Mouse (Mus musculus) ES-Bruce4 (cell line): ENCODE measurements around the gene Fzd2. TPM values are rescaled to one million over a fixed set of nuclear protein-coding genes. Genes with fewer than 3 reads are reported as not detected.
A peak's percentile ranks its signal among the peaks of the same experiment; 100 is the strongest.

Experiments used
- H3K27ac ChIP-seq: 2 replicates; pipeline ENCODE4 v1.5.1; 2012; ENCODE audit warnings: low read length, inconsistent platforms; ENCODE audit not compliant: insufficient read depth
- H3K27me3 ChIP-seq: 2 replicates; pipeline ENCODE4 v1.6.1; 2012; ENCODE audit warnings: mild to moderate bottlenecking, low read length, inconsistent platforms; ENCODE audit not compliant: control insufficient read depth, poor library complexity, insufficient read depth, severe bottlenecking
- H3K36me3 ChIP-seq: 2 replicates; pipeline ENCODE4 v1.6.1; 2012; ENCODE audit warnings: inconsistent platforms, mild to moderate bottlenecking, low read length, moderate library complexity; ENCODE audit not compliant: control insufficient read depth, poor library complexity, insufficient read depth, severe bottlenecking
- H3K4me1 ChIP-seq: one replicate; pipeline ENCODE4 v1.8.1; 2011; ENCODE audit warnings: low read length; ENCODE audit not compliant: control insufficient read depth, insufficient read depth
- H3K4me3 ChIP-seq: 2 replicates; pipeline ENCODE4 v1.5.1; 2011; ENCODE audit warnings: low read depth, mild to moderate bottlenecking, low read length
- H3K9ac ChIP-seq: 2 replicates; pipeline ENCODE4 v1.6.1; 2012; ENCODE audit warnings: low read depth, mild to moderate bottlenecking, inconsistent platforms; ENCODE audit not compliant: poor library complexity, severe bottlenecking
- H3K9me3 ChIP-seq: replicated peaks from 2 replicates; pipeline ENCODE4 v1.6.1; 2012; ENCODE audit warnings: mild to moderate bottlenecking, low read length, inconsistent platforms; ENCODE audit not compliant: control insufficient read depth, poor library complexity, insufficient read depth, severe bottlenecking
- CTCF ChIP-seq: IDR thresholded peaks from one replicate; pipeline ENCODE4 v1.8.1; 2011; ENCODE audit warnings: low read depth, low read length
- EP300 ChIP-seq: IDR thresholded peaks from 2 replicates; pipeline ENCODE4 v1.6.1; 2011; ENCODE audit warnings: low read depth, low read length; ENCODE audit not compliant: insufficient read depth
- POLR2A ChIP-seq: IDR thresholded peaks from one replicate; pipeline ENCODE4 v1.8.1; 2011; ENCODE audit warnings: low read length; ENCODE audit not compliant: insufficient read depth
- polyA plus RNA-seq: library from polyadenylated mRNA; stranded (reverse); fragments of >200 nt; gene quantifications from 2 replicates; pipeline ENCODE4 v1.2.4, GENCODE M21; 2011; ENCODE audit warnings: low read depth; ENCODE audit not compliant: missing spikeins, insufficient read depth, insufficient read length

Gene Fzd2
- polyA plus RNA-seq, 1 experiment, result 30.3 TPM

DNA sequence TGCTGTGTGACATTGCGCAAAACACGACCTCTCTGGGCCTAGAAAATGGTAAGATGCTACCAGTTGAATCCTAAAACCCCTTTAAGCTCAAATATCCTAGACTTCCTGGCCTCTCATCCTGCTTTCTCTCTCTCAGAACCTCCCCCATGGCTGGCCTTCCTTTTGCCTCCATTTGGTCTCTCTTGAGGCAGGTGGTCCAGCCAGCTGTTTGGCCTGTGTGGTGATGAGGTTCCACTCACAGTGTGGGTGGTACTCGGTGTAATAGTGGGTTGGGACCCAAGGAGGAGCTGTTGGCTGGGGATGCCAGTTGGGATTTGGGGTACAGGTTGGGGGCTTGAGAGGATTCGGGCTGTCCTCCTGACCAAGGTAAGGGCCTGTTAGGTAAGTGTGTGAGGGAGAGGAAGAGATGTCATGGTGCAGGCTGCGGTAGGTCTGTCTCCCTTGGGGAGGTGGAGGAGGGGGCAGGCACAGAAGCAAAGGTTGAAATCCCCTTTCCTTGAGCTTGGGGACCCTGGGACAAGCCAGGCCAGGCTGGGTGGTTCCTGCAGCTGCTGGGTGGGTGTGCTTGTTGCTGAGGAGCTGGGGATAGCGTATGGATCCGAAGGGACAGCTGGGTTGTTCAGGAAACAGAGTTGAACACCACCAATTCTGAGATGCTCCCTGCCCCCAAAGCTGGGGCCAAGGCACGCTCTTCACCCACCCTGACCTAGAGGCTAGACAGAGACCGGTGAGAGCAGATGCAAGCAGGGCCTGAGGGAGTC lies 23.2 kb downstream of the Fzd2 start:
- Histone ChIP-seq H3K27me3 (no peaks in the 10 kb centered on the region), H3K9ac (no peak overlapping the region), H3K9me3 (no peaks in the 10 kb centered on the region), H3K4me1 (peaks cover 7% of the 10 kb centered on the region), H3K27ac (no peak overlapping the region), H3K4me3 (no peak overlapping the region), H3K36me3 (no peaks in the 10 kb centered on the region)
- no peak for TF ChIP-seq CTCF
- TF ChIP-seq EP300, result no peak
- no peak for TF ChIP-seq POLR2A

DNA sequence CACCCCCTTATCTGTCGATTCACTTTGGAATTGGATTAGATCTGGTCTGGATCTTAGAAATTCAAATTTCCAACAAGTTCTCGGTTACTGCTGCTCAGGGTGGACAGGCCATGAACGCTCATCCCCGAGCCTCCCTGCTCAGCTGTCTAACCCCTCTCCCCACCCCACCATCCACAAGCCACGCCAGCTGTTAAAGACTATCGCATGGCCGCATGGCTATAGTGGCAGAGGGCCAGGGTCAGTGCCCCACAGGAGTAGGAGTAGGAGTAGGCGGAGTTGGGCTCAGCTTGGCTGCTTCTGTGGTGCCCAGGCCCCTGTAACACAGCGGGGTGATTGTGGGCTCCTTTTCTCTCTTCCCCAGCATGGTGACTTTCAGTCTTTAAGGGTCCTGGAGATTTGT lies 24.3 kb downstream of the Fzd2 start:
- H3K4me1 ChIP-seq, result peaks cover 9% of the 10 kb centered on the region
- H3K9ac ChIP-seq, result no peak overlapping the region
- no peaks in the 10 kb centered on the region for H3K36me3 ChIP-seq
- no peaks in the 10 kb centered on the region for H3K27me3 ChIP-seq
- TF ChIP-seq POLR2A (no peak), CTCF (no peak), EP300 (no peak)
- H3K27ac ChIP-seq, result no peak overlapping the region
- no peak overlapping the region for H3K4me3 ChIP-seq
- H3K9me3 ChIP-seq, result no peaks in the 10 kb centered on the region

DNA sequence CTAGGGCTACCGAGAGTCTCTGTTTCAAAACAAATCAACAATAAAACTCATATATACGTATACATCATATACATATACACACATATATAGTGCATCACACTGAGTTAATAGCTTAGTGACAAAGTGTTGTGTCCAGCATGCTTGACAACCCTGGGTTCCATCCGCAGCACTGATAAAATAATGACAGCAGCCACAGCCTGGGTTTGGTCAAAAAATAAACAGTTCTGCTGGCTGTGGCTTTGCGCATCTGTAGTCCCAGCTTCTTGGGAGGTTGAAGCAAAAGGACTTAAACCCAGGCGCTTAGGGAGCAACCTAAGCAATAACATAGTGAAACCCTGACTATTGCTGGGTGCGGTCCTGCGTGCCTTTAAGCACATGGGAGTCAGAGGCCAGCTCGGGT lies 25.2 kb downstream of the Fzd2 start:
- Histone ChIP-seq H3K27me3 (no peaks in the 10 kb centered on the region), H3K27ac (no peak overlapping the region)
- TF ChIP-seq EP300 (no peak), CTCF (no peak), POLR2A (no peak)

DNA sequence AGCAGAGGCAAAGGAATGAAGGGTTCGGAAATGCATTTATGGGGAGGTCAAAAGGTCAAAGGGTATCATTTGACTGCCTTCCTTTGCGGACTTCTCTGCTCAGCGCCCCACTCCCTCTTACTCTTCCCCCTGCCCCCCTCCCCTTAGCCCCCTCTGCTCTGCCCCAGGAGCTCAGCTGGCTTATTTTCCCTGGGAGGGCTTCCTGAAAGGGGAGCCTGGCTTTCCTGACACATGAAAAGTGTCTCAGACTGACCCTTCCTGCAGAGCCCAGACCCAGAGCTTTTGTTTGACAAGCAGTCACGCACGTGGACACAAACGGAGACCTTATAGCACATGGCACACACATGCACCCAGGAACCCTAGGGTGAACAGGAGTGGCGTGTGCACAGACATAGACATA lies 26.5 kb downstream of the Fzd2 start:
- no peak overlapping the region for H3K4me3 ChIP-seq
- H3K9ac ChIP-seq, result no peak overlapping the region
- TF ChIP-seq CTCF (no peak), EP300 (no peak), POLR2A (no peak)

More for the DNA sequence above, 25.2 kb downstream of the Fzd2 start:
- no peaks in the 10 kb centered on the region for H3K36me3 ChIP-seq
- no peak overlapping the region for H3K9ac ChIP-seq
- H3K4me1 ChIP-seq, result peaks cover 9% of the 10 kb centered on the region
- no peaks in the 10 kb centered on the region for H3K9me3 ChIP-seq
- H3K4me3 ChIP-seq, result no peak overlapping the region

DNA sequence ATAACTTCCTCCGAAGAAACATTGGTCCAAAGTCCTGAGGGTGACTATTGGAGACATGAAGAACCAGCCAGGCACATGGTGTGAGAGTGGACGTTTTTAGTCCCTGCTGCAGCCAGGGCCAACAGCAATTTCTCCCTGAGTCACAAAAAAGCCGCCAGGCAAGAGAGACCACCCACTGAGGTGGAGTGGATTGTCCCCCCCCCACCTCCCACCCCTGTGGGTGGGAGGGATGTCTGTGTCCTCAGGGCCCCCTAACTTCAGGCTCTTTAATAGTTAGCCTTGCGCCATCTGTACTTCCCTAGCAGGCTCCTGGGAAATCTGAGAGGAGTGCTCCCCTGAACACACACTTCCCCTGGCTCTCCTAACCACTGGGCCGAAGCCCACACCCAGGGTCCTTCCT lies 27.0 kb downstream of the Fzd2 start:
- no peak for TF ChIP-seq POLR2A
- no peak for TF ChIP-seq CTCF
- H3K9me3 ChIP-seq, result no peaks in the 10 kb centered on the region
- H3K27me3 ChIP-seq, result no peaks in the 10 kb centered on the region
- H3K4me3 ChIP-seq, result no peak overlapping the region
- H3K36me3 ChIP-seq, result no peaks in the 10 kb centered on the region
- peaks cover 7% of the 10 kb centered on the region for H3K4me1 ChIP-seq
- no peak overlapping the region for H3K9ac ChIP-seq
- no peak overlapping the region for H3K27ac ChIP-seq

More for the DNA sequence above, 26.5 kb downstream of the Fzd2 start:
- Histone ChIP-seq H3K27ac (no peak overlapping the region), H3K27me3 (no peaks in the 10 kb centered on the region), H3K9me3 (no peaks in the 10 kb centered on the region), H3K4me1 (peaks cover 7% of the 10 kb centered on the region), H3K36me3 (no peaks in the 10 kb centered on the region)

DNA sequence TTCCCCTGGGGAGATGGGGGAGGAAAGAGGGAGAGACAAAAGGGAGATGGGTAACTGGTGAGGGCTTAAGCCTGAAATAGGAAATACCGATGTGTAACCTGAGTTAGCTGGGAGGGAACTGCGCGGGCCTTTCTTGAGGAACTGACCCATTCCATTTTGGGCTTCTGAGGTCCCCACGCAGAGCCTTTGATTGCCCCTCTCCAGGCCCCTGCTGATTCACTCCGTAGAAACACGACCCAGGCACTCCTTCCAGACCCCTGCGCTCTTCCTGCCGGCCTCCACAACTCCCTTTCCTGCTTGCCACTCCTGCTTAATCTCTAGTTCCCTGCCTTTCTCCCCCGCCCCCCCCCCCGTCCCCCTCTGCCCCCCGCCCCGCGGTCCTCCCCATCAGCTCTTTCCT lies 28.5 kb downstream of the Fzd2 start:
- Histone ChIP-seq H3K36me3 (no peaks in the 10 kb centered on the region), H3K9me3 (no peaks in the 10 kb centered on the region), H3K4me1 (peaks cover 7% of the 10 kb centered on the region), H3K27me3 (no peaks in the 10 kb centered on the region), H3K9ac (peak overlapping the region; percentile 74), H3K27ac (peak overlapping the region; percentile 26; the same call in 1 of the 2 replicates), H3K4me3 (peak overlapping the region; percentile 37)
- TF ChIP-seq EP300 (no peak), CTCF (no peak), POLR2A (no peak)
